Mouse (Mus musculus) 3T3-L1 (cell line): ENCODE data around the gene Adamts17.

Experiments
- DNase-seq: peaks from one replicate; pipeline ENCODE4 v3.0.0-alpha.2; 2015; ENCODE audit warnings: low read depth, low spot score

Adamts17 gene

GRCm38 (mm10) chr7:66933251-66933650, 93.7 kb downstream of the Adamts17 start:
- no peak for DNase-seq

- no peak for DNase-seq
Measured at GRCm38 (mm10) chr7:66934062-66934461, 94.5 kb downstream of the Adamts17 start.

- no peak for DNase-seq
Measured at GRCm38 (mm10) chr7:66935041-66935440, 95.5 kb downstream of the Adamts17 start.

- DNase-seq = no peak
Measured at GRCm38 (mm10) chr7:66936042-66936755, 96.7 kb downstream of the Adamts17 start.

GRCm38 (mm10) chr7:66936911-66937310, 97.4 kb downstream of the Adamts17 start:
- DNase-seq = no peak

- no peak for DNase-seq
Measured at GRCm38 (mm10) chr7:66938988-66939783, 99.7 kb downstream of the Adamts17 start.

DNA sequence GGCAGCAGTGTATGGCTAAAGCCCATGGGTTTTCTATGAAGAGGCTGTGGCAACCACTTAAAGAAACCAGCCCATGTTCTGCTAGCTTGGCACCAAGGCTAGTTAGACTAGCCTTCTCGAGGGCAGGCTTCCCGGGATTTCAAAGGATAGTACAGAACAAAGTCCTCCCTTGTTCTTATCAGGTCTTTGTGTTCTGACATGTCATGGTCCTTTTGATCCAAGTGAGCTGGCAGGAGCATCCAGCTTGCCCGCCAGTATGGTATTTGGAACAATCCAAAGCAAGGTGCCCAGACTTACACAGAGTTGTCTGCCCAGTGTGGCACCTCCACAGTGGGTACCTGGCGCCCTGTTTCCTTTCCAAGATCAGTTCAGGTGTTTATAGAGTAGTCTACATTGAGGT, 101.2 kb downstream of the Adamts17 start:
- DNase-seq = no peak

DNA sequence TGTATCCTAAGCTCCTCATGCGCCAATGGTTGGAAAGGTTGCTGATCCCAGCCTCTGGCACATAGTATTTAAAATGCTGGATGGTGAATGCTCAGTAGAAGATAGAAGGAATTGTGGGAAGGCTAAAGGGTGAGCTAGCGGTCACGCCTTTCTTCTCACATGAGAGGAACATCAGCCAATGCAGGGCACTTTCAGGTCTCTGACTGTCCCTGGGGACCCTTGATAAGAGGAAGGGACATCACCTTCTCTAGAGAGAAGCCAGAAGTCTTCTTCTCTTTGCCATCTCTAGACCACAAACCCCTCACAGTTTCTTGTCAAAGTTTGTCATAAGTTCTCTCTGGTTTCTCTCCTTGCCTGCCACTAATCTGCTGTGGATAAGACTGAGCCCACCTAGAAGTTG, 109.5 kb downstream of the Adamts17 start:
- no peak for DNase-seq

DNA sequence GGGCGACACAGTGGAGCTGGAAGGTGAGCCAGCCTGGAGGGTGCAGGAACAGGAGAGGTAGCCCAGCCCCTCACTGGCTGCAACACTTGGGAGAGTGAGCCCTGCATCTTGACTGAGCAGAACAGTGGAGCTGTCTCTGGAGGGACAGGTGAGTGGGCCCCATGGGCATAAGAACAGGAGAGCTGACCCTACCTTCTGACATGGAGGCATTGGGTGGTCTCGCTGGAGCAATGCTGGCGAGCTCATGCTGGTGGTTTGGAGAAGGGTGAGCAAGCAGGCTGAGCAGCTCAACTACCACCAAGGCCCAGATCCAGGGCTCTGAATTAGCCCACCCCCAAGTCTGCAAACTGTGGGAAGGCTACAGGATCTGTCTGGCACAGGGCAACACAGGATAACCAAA, 113.4 kb downstream of the Adamts17 start:
- no peak for DNase-seq

DNA sequence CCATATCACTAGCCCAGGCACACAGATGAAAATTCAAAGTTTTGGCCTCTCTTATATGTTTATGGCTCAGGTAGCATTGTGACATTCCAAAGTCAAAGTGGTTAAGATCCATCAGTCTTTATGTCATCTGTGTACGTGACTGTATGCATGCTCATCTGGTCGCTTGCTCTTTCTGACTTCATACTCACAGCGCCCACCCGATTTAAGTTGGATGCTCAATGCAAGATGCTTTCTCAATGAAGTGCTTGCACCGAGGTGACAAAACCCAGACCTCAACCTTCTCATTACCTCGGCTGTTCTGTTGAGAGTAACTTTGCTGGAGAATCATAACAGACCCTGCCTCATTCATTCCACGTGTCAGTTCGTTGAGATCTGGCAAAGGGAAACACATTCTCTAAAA, 114.5 kb downstream of the Adamts17 start:
- DNase-seq = no peak

DNA sequence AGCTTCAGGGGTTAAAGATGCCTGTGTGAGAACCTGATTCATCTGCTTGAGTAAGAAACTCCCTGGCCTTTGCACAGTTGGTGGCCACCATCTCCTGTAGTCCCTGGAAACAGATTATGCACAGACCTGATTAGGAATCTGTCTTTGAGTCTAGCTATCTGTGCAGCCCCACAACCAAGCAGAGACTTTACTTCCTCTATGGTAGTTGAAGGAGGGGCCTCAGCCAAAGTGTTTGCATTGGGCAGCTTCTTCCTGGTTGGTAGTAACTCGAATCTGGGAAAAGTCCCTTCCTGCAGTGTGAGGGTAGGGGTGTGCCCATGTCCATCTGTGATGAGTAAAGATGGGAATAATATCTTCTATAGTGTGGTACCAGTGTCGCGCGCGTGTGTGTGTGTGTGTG, 115.2 kb downstream of the Adamts17 start:
- DNase-seq = no peak

DNA sequence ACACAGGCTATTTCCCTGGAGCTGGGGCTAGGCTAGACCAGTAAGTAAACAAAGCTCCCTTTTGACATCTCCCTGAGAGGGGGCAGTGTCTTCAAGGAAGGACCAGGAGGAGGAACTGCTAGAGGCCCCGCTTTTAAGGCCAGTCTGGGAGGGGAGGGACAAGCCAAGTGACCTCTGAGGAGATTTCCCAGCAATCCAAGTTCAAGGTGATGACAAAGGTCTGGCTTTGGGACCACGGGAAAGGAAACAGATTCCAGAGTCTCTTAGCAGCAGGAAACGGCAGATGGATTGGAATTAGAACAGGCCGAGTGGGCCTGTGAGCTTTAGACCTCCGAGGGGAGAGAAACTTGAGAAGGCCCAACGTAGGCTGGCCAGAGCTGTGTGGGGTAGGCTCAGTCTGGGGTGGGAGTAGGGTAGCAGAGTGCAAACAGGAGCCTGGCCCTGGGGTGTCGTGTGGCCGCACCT, 116.0 kb downstream of the Adamts17 start:
- DNase-seq = no peak

GRCm38 (mm10) chr7:66955978-66956377, 116.4 kb downstream of the Adamts17 start:
- DNase-seq = peak; percentile 48

DNA sequence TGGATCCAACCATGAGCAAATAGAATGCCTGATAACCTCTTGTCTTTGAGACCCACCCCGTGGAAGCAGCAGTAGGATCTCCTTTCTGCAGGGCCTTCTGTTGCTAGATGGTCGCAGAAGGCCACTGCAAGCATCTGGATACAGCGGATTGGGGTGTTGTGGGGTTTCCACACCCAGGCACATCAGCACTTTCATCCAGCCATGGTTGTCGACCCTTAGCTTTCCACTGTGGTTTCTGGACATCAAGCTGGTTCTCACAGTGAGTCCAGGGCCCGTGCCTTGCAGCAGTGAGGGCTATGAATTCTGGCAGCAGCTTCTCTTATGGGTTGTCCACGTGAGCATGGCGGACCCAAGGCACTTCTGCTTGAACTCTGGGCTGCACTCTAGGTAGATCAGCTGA, 118.2 kb downstream of the Adamts17 start:
- DNase-seq = no peak

GRCm38 (mm10) chr7:66960246-66961033, 120.9 kb downstream of the Adamts17 start:
- no peak for DNase-seq

GRCm38 (mm10) chr7:66962736-66963135, 123.2 kb downstream of the Adamts17 start:
- no peak for DNase-seq

DNA sequence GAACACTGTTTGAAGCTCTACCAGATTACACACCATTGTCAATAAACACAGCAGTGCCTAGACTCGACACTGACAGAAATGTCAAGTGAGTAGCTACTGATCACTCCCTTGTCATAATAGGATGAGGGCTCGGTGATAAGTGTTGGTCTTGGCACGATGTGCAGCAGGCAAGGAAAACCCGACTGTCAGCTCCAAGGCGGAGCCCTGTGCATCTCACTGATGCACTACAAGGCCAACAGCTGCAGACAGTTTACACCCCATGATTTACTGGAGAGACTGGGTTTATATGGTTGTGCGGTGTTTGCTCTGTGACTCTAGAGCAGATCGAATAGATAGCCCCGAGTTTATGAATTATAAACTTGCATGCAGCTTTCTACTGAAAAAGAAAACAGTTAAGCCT, 124.0 kb downstream of the Adamts17 start:
- no peak for DNase-seq

- DNase-seq = no peak
Measured at GRCm38 (mm10) chr7:66966541-66967205, 127.1 kb downstream of the Adamts17 start.

DNA sequence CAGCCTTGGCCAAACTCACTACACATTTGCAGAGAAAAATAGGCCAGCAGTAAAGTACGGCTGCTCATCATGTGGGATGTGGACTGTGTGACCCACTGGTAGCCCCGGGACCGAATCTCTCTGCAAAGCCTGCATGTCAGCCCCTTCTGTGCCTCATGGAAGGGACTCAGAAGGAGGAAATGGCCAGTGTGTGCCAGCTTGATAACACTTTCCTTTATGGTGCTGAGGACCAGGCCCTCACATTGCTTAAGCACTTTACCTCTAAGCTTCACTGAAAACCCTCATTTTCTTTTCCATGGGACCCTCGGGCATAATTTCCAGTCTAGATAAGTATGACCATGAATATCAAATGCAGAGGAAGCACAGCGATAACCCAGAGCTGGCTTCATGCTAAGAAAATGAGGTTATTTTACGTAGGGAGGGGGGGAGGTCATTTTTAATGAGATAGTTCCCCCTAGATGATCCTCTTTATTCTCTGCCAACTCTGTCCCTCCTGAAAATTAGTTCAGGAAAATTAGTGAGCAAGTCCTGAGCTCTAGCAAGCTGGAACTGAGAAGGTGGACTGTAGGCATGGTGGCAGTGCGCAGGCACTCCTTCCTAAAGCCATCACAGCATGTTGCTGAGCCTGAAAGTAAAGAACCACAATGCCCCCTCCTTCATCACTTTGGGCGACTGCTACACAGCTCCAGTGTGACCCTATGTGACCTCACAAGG, 127.8 kb downstream of the Adamts17 start:
- no peak for DNase-seq

DNA sequence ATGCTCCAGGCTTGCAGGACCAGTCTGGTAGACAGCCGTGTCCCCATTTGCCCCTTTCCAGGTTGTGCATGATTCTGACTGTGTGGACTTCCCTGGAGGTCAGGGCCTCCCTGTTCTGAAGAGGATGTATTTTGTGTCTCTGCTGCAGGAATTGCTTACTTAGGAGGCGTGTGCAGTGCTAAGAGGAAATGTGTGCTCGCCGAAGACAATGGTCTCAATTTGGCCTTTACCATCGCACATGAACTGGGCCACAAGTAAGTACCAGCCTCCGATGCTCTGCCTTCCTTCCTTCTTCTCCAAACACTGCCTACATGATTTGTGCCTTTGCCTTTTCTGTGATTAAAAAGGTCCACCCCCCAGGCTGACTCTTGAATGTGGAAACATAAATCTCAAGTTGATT, 129.1 kb downstream of the Adamts17 start:
- no peak for DNase-seq

DNA sequence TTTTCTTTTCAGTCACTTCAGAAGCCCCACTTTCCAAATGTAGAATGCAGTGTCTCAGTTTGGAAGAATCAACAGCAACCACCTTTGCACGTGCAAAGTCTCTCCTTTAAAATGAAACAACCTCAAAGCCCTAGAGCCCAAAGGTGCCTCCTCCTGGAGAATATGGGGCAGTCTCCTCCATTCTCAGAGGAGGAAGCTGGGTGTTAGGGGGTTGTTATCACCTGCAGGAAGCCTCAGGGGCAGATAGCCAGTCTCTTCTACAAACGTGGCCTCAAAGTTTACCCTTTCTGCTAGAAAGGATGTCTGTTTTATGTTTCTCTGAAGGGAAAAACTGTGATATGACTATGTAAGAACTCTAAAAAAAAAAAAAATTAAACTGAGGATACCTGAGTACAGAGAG, 129.7 kb downstream of the Adamts17 start:
- no peak for DNase-seq
